Mouse (Mus musculus) limb, embryonic 14.5 days (tissue): ENCODE measurements around the gene Zfp385c. TPM values are rescaled to one million over a fixed set of nuclear protein-coding genes. Genes with fewer than 3 reads are reported as not detected.

Experiments used
- ATAC-seq: fragments of 200-750 bp; cut with Nextera tagmentation; 2 replicates; pipeline ENCODE4 v1.8.0; 2017; ENCODE audit warnings: low read depth, moderate number of reproducible peaks, moderate TSS enrichment; ENCODE audit not compliant: low FRiP score
- DNase-seq: peaks from one replicate; pipeline ENCODE4 v3.0.0-alpha.2; 2015; ENCODE audit warnings: low spot score
- H3K27ac ChIP-seq: fragments of 300-500 bp; sonication (generic); replicated peaks from 2 replicates; pipeline ENCODE4 v1.5.1; 2014; ENCODE audit warnings: low read depth, mild to moderate bottlenecking, low read length, moderate library complexity, mixed read lengths
- H3K27me3 ChIP-seq: fragments of 300-500 bp; sonication (generic); 2 replicates; pipeline ENCODE4 v1.6.1; 2014; ENCODE audit warnings: low read length, mixed read lengths; ENCODE audit not compliant: control insufficient read depth, insufficient read depth
- H3K36me3 ChIP-seq: fragments of 300-500 bp; sonication (generic); 2 replicates; pipeline ENCODE4 v1.6.1; 2014; ENCODE audit warnings: mild to moderate bottlenecking, low read length, moderate library complexity, mixed read lengths; ENCODE audit not compliant: control insufficient read depth, insufficient read depth
- H3K4me1 ChIP-seq: fragments of 300-500 bp; sonication (generic); 2 replicates; pipeline ENCODE4 v1.6.1; 2014; ENCODE audit warnings: antibody characterized with exemption, low read length, mixed read lengths; ENCODE audit not compliant: control insufficient read depth, insufficient read depth
- H3K4me2 ChIP-seq: fragments of 300-500 bp; sonication (generic); replicated peaks from 2 replicates; pipeline ENCODE4 v1.6.1; 2014; ENCODE audit warnings: low read depth, mild to moderate bottlenecking, low read length, moderate library complexity; ENCODE audit not compliant: severe bottlenecking
- H3K4me3 ChIP-seq: fragments of 300-500 bp; sonication (generic); replicated peaks from 2 replicates; pipeline ENCODE4 v1.5.1; 2014; ENCODE audit warnings: low read length
- H3K9ac ChIP-seq: fragments of 300-500 bp; sonication (generic); 2 replicates; pipeline ENCODE4 v1.6.1; 2014; ENCODE audit warnings: mild to moderate bottlenecking, low read depth, low read length, moderate library complexity; ENCODE audit not compliant: severe bottlenecking
- H3K9me3 ChIP-seq: fragments of 300-500 bp; sonication (generic); 2 replicates; pipeline ENCODE4 v1.6.1; 2016; ENCODE audit warnings: low read length; ENCODE audit not compliant: control insufficient read depth
- POLR2A ChIP-seq: fragments of 200-500 bp; IDR thresholded peaks from 2 replicates; pipeline ENCODE4 v1.8.0; 2012; ENCODE audit warnings: inconsistent platforms, mild to moderate bottlenecking, moderate library complexity, borderline replicate concordance; ENCODE audit not compliant: insufficient read depth, insufficient read length; ENCODE audit errors: extremely low read depth
- WGBS: fragments of 180-500 bp; shearing (Covaris S2); extraction: QIAGEN DNeasy Blood & Tissue Kit; methylation state at CpG from one replicate; pipeline ENCODE4 v1.1.7; 2014; 5-methylcytosine and 5-hydroxymethylcytosine counted together
- polyA plus RNA-seq, 2 experiments: library from polyadenylated mRNA; depleted of rRNA in 1 of 2; stranded (reverse) in 1 of 2; unstranded in 1 of 2; fragments of >200 nt; fragmentation: Nextera tagmentation in 1 of 2; extraction: Ambion mirVana in 1 of 2; gene quantifications; 2 replicates each; pipeline versions ENCODE4 v1.2.1 to v1.2.3; 2012 to 2014

The Zfp385c gene
- polyA plus RNA-seq, 2 experiments, result 0.72 to 6.4 TPM

DNA sequence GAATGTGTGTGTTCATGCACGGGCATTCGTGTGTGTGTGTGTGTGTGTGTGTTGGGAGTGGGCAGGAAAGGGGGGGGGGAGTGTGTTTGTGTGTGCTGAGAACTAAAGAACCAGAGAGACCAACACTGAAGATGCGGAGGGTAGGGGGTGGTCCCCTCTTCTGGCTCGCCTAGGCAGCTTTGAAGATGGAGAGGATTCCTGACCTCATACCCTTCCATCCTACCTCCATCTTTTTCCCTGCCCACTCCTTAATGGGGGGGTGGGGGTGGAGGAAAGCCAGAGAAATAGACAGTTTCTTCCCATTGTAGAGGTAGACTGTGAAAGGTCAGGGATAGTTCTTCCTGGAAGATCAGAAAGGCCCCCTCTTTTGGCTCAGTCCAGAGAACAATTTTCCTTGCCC, 20.9 kb upstream of the Zfp385c start:
- peak overlapping the region; percentile 49 for H3K4me2 ChIP-seq
- 0 out of 2 replicates have a peak overlapping the region, but pooled peaks have one; percentile 2 for H3K4me3 ChIP-seq
- H3K9ac ChIP-seq, result 0 out of 2 replicates have a peak overlapping the region, but pooled peaks have one; percentile 13
- peaks cover 23% of the 10 kb centered on the region for H3K4me1 ChIP-seq
- ATAC-seq (no peak), DNase-seq (no peak)
- peaks cover 57% of the 10 kb centered on the region for H3K36me3 ChIP-seq
- no peak overlapping the region for H3K27ac ChIP-seq
- H3K27me3 ChIP-seq, result no peaks in the 10 kb centered on the region
- no peaks in the 10 kb centered on the region for H3K9me3 ChIP-seq
- WGBS, result 61% methylated on average over 4 of the region's 4 CpGs
- no peak for TF ChIP-seq POLR2A

DNA sequence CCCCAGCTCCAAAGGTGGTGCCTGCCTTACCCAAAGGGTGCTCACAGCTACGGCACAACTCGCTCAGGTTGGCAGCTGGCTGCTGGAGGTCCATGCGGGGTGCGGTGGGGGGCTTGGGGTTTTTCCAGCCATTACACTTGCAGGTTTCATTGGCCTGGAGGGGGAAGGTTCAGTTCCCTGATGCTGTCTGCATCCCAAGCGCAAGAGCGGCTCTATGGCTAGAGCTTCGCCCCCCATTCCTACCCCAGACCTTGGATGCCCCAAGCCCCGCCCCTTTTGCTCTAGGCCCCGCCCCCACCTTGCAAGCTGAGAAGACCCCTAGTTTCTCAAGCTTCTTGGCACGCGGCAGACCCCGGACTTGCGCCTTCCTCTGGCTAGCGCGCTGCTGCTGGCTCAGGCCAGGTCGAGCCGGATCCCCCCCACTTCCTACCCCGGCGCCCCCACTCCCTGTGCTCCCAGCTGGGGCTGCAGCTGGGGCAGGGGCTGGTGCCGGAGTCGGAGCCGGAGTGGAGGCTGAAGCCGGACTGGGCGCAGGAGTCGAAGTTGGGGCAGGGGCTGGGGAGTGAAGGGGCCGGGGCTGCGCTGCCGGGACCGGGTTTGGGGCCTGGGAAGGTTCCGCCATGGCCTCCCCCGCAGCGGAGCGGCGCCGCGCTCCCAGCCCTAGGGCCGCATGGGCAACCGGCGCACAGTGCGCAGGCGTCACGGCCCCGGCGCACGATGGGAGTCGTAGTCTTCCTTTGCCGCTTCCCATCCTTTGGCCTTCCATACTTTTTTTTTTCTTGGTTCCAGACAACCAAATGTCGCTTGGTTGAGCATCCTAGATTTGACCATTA, 19.7 kb upstream of the Zfp385c start, which contains the start of gene Kat2a:
Kat2a (minus strand) TSS at position 683 of the 833 bp plus-strand sequence.
- DNase-seq (peak; percentile 93), ATAC-seq (peak; percentile 92)
- TF ChIP-seq POLR2A, result peak; percentile 81; the same call in 1 of the 2 replicates
- no peaks in the 10 kb centered on the region for H3K9me3 ChIP-seq
- peak within 1 kb of the TSS; percentile 72 for H3K4me2 ChIP-seq
- H3K4me3 ChIP-seq, result peak within 1 kb of the TSS; percentile 98
- peak within 1 kb of the TSS; percentile 59; the same call in 1 of the 2 replicates for H3K27ac ChIP-seq
- H3K27me3 ChIP-seq, result no peaks in the 10 kb centered on the region
- peak within 1 kb of the TSS; percentile 94 for H3K9ac ChIP-seq
- peaks cover 23% of the 10 kb centered on the region for H3K4me1 ChIP-seq
- 2% methylated on average over 40 of the region's 48 CpGs for WGBS
- peaks cover 56% of the 10 kb centered on the region for H3K36me3 ChIP-seq

DNA sequence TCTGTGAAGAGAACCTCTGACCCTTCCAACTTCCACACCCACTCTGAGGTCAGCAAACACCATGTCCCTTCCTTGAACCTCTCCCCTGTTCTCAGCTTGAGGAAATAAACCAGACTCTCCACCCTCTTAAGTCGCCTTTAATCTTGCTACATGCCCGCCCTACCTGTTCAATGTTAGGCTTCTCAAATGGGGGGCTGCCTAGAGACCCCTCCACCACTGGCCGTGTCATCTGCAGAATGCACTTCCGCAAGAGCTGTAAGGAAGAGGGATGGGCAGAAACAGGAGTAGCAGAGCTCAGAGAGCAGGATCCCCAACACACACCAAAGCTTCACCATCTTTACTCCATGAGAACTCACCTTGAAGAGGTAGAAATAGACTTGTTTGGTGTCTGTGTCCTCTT, 18.7 kb upstream of the Zfp385c start:
- H3K27ac ChIP-seq, result no peak overlapping the region
- H3K4me3 ChIP-seq, result no peak overlapping the region
- no peaks in the 10 kb centered on the region for H3K9me3 ChIP-seq
- H3K4me1 ChIP-seq, result peaks cover 23% of the 10 kb centered on the region
- DNase-seq, result no peak
- TF ChIP-seq POLR2A, result no peak
- peaks cover 56% of the 10 kb centered on the region for H3K36me3 ChIP-seq
- 88% methylated on average over 4 of the region's 4 CpGs for WGBS
- H3K27me3 ChIP-seq, result no peaks in the 10 kb centered on the region
- no peak for ATAC-seq
- H3K9ac ChIP-seq, result no peak overlapping the region; the same call in 1 of the 2 replicates
- H3K4me2 ChIP-seq, result no peak overlapping the region

DNA sequence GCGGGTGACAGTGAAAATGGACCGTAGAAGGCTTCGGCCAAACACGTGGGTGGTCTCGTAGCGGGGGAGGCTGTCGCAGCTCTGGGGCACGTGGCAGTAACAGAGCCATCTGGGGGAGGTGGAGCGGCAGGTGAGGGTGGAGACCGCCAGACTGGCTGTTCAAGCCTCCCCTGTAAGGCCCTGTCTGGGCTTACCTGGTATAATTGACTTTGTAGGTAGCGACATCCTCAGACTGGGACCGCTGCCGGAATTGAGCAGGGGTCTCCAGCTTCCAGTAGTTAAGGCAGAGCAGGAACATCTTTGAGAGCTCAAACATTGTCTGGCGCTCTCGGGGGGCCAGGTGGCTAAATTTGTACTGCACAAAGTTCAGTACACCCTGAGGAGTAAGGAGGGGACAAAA, 18.3 kb upstream of the Zfp385c start:
- Histone ChIP-seq H3K9me3 (no peaks in the 10 kb centered on the region), H3K4me1 (peaks cover 23% of the 10 kb centered on the region), H3K27me3 (no peaks in the 10 kb centered on the region), H3K4me2 (no peak overlapping the region), H3K27ac (no peak overlapping the region), H3K36me3 (peaks cover 56% of the 10 kb centered on the region), H3K4me3 (no peak overlapping the region), H3K9ac (no peak overlapping the region)
- DNase-seq (no peak), ATAC-seq (no peak)
- no peak for TF ChIP-seq POLR2A
- WGBS, result 89% methylated on average over 15 of the region's 15 CpGs

DNA sequence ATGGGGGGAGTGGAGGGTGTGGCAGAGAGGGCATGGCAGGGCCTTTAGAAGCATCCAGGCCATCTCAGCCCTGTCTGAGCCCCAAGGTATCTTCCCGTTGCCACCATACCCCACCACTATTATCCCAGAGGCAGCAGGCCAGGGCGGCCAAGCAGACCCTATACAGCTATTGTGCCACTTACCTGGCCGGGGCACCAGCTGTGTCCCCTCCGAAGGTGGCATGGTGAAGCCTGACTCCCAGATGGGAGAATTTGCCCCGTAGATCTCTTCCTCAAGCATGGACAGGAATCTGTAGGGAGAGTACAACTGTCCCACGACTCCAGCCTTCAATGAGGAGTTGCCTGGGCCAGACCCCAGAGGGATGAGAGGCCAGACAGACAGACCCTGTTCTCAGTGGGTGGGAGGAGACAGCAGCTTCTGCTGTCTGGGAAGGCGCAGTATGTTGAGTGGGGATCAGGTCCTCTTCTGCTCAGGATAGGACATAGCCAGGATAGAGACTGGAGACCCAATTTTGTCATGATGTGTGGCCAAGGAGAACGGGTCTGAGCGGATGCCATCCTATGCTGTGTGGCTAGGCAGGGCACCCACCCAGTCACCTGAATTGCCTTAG, 17.1 kb upstream of the Zfp385c start:
- Histone ChIP-seq H3K27ac (no peak overlapping the region), H3K27me3 (no peaks in the 10 kb centered on the region), H3K9me3 (no peaks in the 10 kb centered on the region), H3K4me3 (no peak overlapping the region), H3K36me3 (peaks cover 64% of the 10 kb centered on the region), H3K4me1 (peaks cover 23% of the 10 kb centered on the region), H3K4me2 (no peak overlapping the region), H3K9ac (no peak overlapping the region)
- no peak for DNase-seq
- TF ChIP-seq POLR2A, result no peak
- no peak for ATAC-seq
- WGBS, result 96% methylated on average over 9 of the region's 9 CpGs
